Mouse (Mus musculus) heart, embryonic 15.5 days (tissue): ENCODE measurements around the gene Prr7. TPM values are rescaled to one million over a fixed set of nuclear protein-coding genes. Genes with fewer than 3 reads are reported as not detected.

Experiments
- ATAC-seq: fragments of 200-750 bp; cut with Nextera tagmentation; replicated peaks from 2 replicates; pipeline ENCODE4 v1.8.0; 2017; ENCODE audit warnings: low read depth, moderate TSS enrichment; ENCODE audit not compliant: insufficient number of reproducible peaks, insufficient read depth, low FRiP score
- H3K27ac ChIP-seq: fragments of 300-500 bp; sonication (generic); 2 replicates; pipeline ENCODE4 v1.5.1; 2015; ENCODE audit warnings: mild to moderate bottlenecking, inconsistent platforms
- H3K27me3 ChIP-seq: fragments of 300-500 bp; sonication (generic); 2 replicates; pipeline ENCODE4 v1.6.1; 2015; ENCODE audit warnings: inconsistent platforms
- H3K36me3 ChIP-seq: fragments of 300-500 bp; sonication (generic); 2 replicates; pipeline ENCODE4 v1.6.1; 2015; ENCODE audit warnings: mild to moderate bottlenecking, inconsistent platforms
- H3K4me1 ChIP-seq: fragments of 300-500 bp; sonication (generic); replicated peaks from 2 replicates; pipeline ENCODE4 v1.6.1; 2015; ENCODE audit warnings: inconsistent platforms
- H3K4me2 ChIP-seq: fragments of 300-500 bp; sonication (generic); 2 replicates; pipeline ENCODE4 v1.6.1; 2015; ENCODE audit warnings: inconsistent platforms, mild to moderate bottlenecking, moderate library complexity
- H3K4me3 ChIP-seq: fragments of 300-500 bp; sonication (generic); 2 replicates; pipeline ENCODE4 v1.5.1; 2015; ENCODE audit warnings: mild to moderate bottlenecking, inconsistent platforms
- H3K9ac ChIP-seq: fragments of 300-500 bp; sonication (generic); 2 replicates; pipeline ENCODE4 v1.6.1; 2015; ENCODE audit warnings: mild to moderate bottlenecking, inconsistent platforms
- H3K9me3 ChIP-seq: fragments of 300-500 bp; sonication (generic); replicated peaks from 2 replicates; pipeline ENCODE4 v1.6.1; 2016; ENCODE audit warnings: inconsistent platforms
- WGBS: fragments of 180-500 bp; shearing (Covaris S2); methylation state at CpG from one replicate; pipeline ENCODE4 v1.1.7; 2015; ENCODE audit warnings: mixed read lengths; 5-methylcytosine and 5-hydroxymethylcytosine counted together
- microRNA-seq: library from miRNA; unstranded; fragments of <30 nt; microRNA quantifications from one replicate; pipeline ENCODE4, GENCODE M21; 2016
- polyA plus RNA-seq: library from polyadenylated mRNA; unstranded; fragments of >200 nt; fragmentation: Nextera tagmentation; extraction: Ambion mirVana; gene quantifications from 2 replicates; pipeline ENCODE4 v1.2.1, GENCODE M21; 2015

Prr7 gene
- polyA plus RNA-seq, 1 experiment from 2014 or later = 0.18 TPM

DNA sequence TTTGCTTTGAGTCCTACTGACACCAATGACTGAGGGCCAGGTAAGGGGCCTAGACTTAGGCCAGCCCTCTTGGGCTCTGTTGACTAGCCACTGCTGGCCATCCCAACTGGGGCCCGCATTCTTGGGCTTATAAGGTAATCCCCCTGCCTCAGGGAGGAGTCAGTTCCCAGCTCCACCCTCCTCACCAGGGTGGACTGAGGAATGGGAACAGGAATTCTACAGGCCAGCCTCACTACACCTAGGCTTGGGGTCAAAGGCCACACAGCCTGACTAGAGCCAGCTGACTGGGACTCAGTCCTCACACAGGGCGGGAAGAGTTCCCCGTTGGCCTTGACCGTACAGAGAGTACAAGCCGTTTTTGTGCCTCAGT is 47.4 kb downstream of the Prr7 start:
- WGBS = 18% methylated on average over 5 of the region's 5 CpGs
- peaks cover 56% of the 10 kb centered on the region for H3K4me1 ChIP-seq

DNA sequence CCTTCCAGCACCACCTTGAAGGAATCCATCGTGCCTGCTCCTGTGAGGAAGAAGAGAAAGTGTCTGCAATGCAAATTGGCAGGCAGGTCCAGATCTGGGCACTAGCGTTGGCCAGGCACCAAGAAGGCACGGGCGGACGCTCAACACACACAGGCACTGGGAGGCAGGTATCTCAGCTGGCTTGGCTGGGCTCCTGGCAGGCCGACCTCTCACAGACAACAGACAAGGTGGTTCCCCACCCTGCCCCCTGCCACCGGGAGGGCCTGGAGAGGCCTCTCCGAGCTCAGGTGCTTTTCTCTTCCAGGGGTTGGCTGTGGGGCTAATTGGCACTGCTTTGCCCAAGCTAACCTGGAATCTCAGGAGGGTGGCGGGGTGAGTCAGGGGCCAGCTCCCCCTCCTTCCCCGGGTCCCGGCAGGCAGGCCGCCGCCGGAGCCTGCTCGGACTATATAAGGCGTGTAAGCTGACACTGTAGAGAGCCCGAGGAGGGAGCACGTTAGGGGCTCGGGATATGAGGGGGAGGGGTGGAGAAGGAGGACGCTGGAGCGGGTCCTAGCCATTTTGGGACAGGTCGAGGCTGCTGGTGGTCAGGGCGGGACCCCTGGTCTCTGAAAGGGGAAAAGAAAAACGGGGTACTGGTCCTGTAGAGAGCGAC is 48.4 kb downstream of the Prr7 start:
- H3K4me3 ChIP-seq = peak overlapping the region; percentile 88
- no peaks in the 10 kb centered on the region for H3K9me3 ChIP-seq
- WGBS = under 1% methylated on average over 25 of the region's 25 CpGs
- peak overlapping the region; percentile 96 for H3K9ac ChIP-seq
- peaks cover 20% of the 10 kb centered on the region for H3K36me3 ChIP-seq
- peak overlapping the region; percentile 97 for H3K27ac ChIP-seq
- peaks cover 53% of the 10 kb centered on the region for H3K4me1 ChIP-seq
- H3K27me3 ChIP-seq = peaks cover 22% of the 10 kb centered on the region
- peak overlapping the region; percentile 90 for H3K4me2 ChIP-seq
- peak; percentile 58 for ATAC-seq

More for the DNA sequence above, 47.4 kb downstream of the Prr7 start:
- Histone ChIP-seq H3K4me3 (peak overlapping the region; percentile 88), H3K9me3 (no peaks in the 10 kb centered on the region), H3K27me3 (peaks cover 22% of the 10 kb centered on the region), H3K4me2 (peak overlapping the region; percentile 90), H3K36me3 (peaks cover 30% of the 10 kb centered on the region), H3K9ac (peak overlapping the region; percentile 96), H3K27ac (peak overlapping the region; percentile 97)
- ATAC-seq = no peak

DNA sequence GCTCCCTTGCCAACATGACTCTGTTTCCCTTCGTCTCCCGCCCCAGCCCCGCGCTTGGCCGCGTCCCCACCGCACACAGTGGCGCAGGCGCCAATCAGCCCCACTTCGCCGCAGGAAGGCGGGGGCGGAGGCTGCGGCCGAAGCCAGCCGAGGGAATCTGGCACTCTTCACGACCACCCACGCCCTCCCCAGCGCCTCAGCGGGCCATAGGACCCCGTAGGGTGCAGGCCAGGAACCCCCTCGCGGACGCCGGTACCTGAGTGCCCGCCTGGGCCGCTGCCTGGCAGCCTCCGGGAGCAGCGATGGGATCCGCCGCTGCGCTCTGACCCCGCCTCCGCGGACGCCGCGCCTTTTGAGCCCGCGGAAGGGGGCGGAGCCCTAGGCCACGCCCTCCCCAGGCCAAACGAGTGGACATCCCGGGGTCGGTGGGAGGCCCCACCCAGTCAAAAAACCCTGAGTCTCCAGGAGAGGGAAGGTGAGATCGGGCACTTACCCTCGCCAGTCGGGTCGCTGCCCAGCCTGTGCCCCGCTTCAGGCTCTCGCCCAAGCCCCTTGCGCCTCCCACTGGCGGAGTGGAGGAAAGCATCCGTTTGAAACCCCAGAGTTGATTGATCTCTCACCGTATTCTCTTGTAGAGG is 49.2 kb downstream of the Prr7 start, which contains the start of gene Pdlim7:
Gene Pdlim7, minus strand, starts transcription at position 566 of the 638 bp plus-strand sequence.
- under 1% methylated on average over 55 of the region's 55 CpGs for WGBS
- Histone ChIP-seq H3K27ac (peak within 1 kb of the TSS; percentile 97), H3K4me2 (peak within 1 kb of the TSS; percentile 90), H3K9ac (peak within 1 kb of the TSS; percentile 96), H3K4me3 (peak within 1 kb of the TSS; percentile 88), H3K36me3 (peaks cover 14% of the 10 kb centered on the region), H3K4me1 (peaks cover 48% of the 10 kb centered on the region), H3K27me3 (peaks cover 25% of the 10 kb centered on the region), H3K9me3 (no peaks in the 10 kb centered on the region)
- peak; percentile 54 for ATAC-seq

DNA sequence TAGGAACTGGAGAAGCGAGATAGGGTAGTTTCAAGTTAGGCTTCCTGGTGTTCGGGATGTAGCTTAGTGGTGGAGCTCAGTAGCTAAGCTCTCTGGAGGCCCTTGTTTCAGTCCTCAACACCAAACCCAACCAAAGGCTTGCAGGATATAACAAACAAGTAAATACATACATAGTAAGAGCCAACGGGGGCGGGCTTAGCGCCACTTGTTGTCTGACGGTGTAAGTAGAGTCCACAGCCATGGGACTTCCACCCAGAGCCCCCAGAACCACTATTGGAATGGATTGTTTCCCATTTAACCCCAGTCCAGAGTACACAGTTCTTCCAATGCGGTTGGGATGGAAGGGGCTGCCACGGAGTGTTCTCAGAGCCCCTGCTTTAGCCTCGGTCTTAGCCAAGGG is 49.8 kb downstream of the Prr7 start:
- H3K9ac ChIP-seq = no peak overlapping the region
- 23% methylated on average over 9 of the region's 9 CpGs for WGBS
- peak overlapping the region; percentile 90 for H3K4me2 ChIP-seq
- no peak overlapping the region for H3K27ac ChIP-seq
- ATAC-seq = no peak
- H3K4me1 ChIP-seq = peaks cover 42% of the 10 kb centered on the region
- H3K27me3 ChIP-seq = peaks cover 25% of the 10 kb centered on the region
- peak overlapping the region; percentile 88 for H3K4me3 ChIP-seq
- H3K36me3 ChIP-seq = peaks cover 8% of the 10 kb centered on the region
- H3K9me3 ChIP-seq = no peaks in the 10 kb centered on the region

DNA sequence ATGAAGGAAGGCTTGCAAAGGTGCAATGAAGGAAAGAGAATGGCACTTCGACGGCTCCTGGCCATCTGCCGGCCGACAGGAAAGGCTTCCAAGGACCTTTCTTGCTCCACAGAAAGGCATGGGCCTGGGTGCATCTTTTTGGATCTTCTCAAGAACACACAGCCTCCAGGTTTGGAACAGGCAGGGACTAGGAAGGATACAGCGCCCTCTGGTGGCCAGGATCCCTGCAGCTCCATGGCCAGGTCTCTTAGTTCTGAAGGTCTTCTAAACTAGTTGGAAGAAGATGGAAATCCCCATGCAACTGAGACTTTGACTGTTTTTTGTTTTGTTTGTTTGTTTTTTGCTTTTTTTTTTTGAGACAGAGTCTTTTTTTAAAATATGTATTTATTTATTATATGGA is 52.9 kb downstream of the Prr7 start:
- Histone ChIP-seq H3K4me1 (peaks cover 11% of the 10 kb centered on the region), H3K27ac (no peak overlapping the region), H3K4me3 (no peak overlapping the region), H3K27me3 (peaks cover 29% of the 10 kb centered on the region), H3K9ac (no peak overlapping the region), H3K4me2 (no peak overlapping the region), H3K9me3 (no peaks in the 10 kb centered on the region), H3K36me3 (no peaks in the 10 kb centered on the region)
- ATAC-seq = no peak
- WGBS = 5% methylated on average over 5 of the region's 5 CpGs

DNA sequence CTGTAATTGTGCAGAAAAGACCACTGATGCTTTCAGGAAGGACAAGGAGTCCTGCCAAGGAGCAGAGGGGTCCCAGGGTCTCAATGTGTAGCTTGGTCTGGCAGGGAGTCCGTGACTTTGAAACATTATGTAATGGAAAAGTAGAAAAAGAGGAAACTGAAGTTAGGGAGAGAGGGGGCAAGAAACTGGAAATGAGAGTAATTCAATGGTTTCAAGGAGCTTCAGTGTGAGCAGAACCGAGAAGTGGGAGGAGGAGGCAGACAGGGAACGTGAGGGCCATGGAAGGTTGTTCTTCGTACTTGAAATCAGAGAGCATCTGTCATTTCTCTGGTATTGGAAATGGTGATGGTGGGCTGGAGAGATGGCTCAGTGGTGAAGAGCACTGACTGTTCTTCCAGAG is 55.5 kb downstream of the Prr7 start:
- H3K9ac ChIP-seq = no peak overlapping the region
- no peaks in the 10 kb centered on the region for H3K36me3 ChIP-seq
- no peak for ATAC-seq
- no peaks in the 10 kb centered on the region for H3K9me3 ChIP-seq
- peaks cover 8% of the 10 kb centered on the region; the same call in 1 of the 2 replicates for H3K4me1 ChIP-seq
- WGBS = 57% methylated on average over 4 of the region's 4 CpGs
- no peak overlapping the region for H3K4me2 ChIP-seq
- no peak overlapping the region for H3K4me3 ChIP-seq
- no peak overlapping the region for H3K27ac ChIP-seq
- H3K27me3 ChIP-seq = peaks cover 20% of the 10 kb centered on the region

DNA sequence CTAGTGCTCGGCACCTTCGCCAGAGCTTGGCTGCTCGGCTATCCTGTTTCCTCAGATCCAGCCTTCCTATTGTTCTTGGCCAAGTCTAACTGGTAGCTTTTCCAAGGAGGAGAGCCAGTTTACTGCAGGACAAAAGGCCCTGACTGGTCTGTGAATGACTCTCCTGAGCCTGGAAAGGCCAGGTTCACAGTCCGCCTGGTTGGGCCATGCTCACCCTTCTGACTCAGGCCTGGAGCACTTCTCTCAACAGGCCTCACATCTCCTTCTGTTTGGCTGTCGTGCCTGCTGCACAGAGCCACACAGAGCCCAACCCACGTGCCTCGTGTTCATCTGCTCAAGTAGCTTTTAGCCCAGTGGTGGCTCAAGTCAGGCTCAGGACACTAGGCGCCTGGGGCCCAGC is 58.7 kb downstream of the Prr7 start:
- Histone ChIP-seq H3K36me3 (no peaks in the 10 kb centered on the region), H3K4me1 (peaks cover 8% of the 10 kb centered on the region; the same call in 1 of the 2 replicates), H3K27me3 (peaks cover 5% of the 10 kb centered on the region; the same call in 1 of the 2 replicates), H3K9ac (no peak overlapping the region), H3K27ac (peak overlapping the region; percentile 72), H3K4me2 (no peak overlapping the region), H3K4me3 (no peak overlapping the region), H3K9me3 (no peaks in the 10 kb centered on the region)
- ATAC-seq = peak; percentile 40
- 57% methylated on average over 8 of the region's 8 CpGs for WGBS

Small RNAs within 50 kb of the gene (microRNA-seq; reads per million reads assigned to microRNA genes)
- gene Mir6943 (not detected), gene Mir6944 (13.4 reads per million, percentile 29 among the genes with 10 or more reads in this experiment), gene Mir6945 (5.3 reads per million, percentile 19 among the genes with 10 or more reads in this experiment)

Other genes with a start within 250 kb of the Prr7 start
- gene Prelid1, start 143.8 kb upstream of the Prr7 start, polyA plus RNA-seq = 285 and 333 TPM in 2 replicates
- gene Rab24, start 142.3 kb upstream of the Prr7 start, polyA plus RNA-seq = 63.9 and 74.2 TPM in 2 replicates
- 21.8 and 28.7 TPM in 2 replicates for gene Mxd3, start 134.4 kb upstream of the Prr7 start, polyA plus RNA-seq
- gene Lman2, start 101.5 kb upstream of the Prr7 start, polyA plus RNA-seq = 71.6 and 88.3 TPM in 2 replicates
- 0.42 and 1.9 TPM in 2 replicates for gene Rgs14, start 94.5 kb upstream of the Prr7 start, polyA plus RNA-seq
- not detected in 2 replicates for gene Slc34a1, start 66.1 kb upstream of the Prr7 start, polyA plus RNA-seq
- gene Pfn3, start 49.0 kb upstream of the Prr7 start, polyA plus RNA-seq = not detected in 2 replicates
- gene F12, start 37.5 kb upstream of the Prr7 start, polyA plus RNA-seq = 0.10 and 1.2 TPM in 2 replicates
- gene Grk6, start 19.2 kb upstream of the Prr7 start, polyA plus RNA-seq = 15.5 and 24.7 TPM in 2 replicates
- 60.1 and 77.2 TPM in 2 replicates for gene Dbn1, start 23.8 kb downstream of the Prr7 start, polyA plus RNA-seq
- gene Pdlim7, start 49.4 kb downstream of the Prr7 start, polyA plus RNA-seq = 221 and 251 TPM in 2 replicates
- 1.3 and 3.0 TPM in 2 replicates for gene Dok3, start 65.0 kb downstream of the Prr7 start, polyA plus RNA-seq
- 23.6 and 34.7 TPM in 2 replicates for gene Ddx41, start 72.4 kb downstream of the Prr7 start, polyA plus RNA-seq
- gene Fam193b, start 106.9 kb downstream of the Prr7 start, polyA plus RNA-seq = 17.1 and 22.6 TPM in 2 replicates
- 103 TPM in 2 replicates for gene Tmed9, start 109.5 kb downstream of the Prr7 start, polyA plus RNA-seq
- gene B4galt7, start 135.6 kb downstream of the Prr7 start, polyA plus RNA-seq = 16.5 and 23.4 TPM in 2 replicates
- gene Caml, start 158.7 kb downstream of the Prr7 start, polyA plus RNA-seq = 37.9 and 38.2 TPM in 2 replicates
- gene Ddx46, start 170.8 kb downstream of the Prr7 start, polyA plus RNA-seq = 16.7 and 20.4 TPM in 2 replicates
- gene B230219D22Rik, start 228.9 kb downstream of the Prr7 start, polyA plus RNA-seq = 50.5 and 54.9 TPM in 2 replicates